Mouse (Mus musculus): ENCODE measurements at regions not wholly inside any gene's neighbourhood (a gene's known extent, or its start where the extent isn't known, plus 50 kb on each side); places are given as distances from the start of the nearest gene placed in this dataset.
A peak's percentile ranks its signal among the peaks of the same experiment; 100 is the strongest.

DNA sequence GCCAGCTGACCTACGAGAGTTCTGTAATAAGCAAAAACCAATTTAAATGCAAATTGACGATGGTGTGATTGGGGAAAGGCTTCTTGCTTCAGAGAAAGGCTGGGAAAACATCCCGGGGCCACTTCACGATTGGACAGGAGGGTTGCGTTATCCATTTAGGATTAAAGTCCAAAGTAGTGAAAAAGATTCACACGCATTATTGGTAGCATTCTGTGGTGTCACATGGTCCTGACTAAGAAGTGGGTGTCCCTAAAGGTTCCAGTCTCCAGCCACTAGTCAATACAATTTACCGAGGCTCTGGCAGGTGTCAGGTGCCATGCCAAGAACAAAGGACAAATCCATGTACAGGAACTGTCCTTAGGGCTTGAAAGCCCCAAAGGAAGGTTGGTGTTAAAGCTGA, 86.9 kb upstream of the Cpeb4 start:
- H3K27ac ChIP-seq (ENCODE audit: low read length): no peak overlapping the region
- no peak overlapping the region for H3K9ac ChIP-seq (replicated peaks; ENCODE audit: low read depth)
- no peaks in the 10 kb centered on the region for H3K36me3 ChIP-seq (ENCODE audit: insufficient read depth, low read length)
- DNase-seq (ENCODE audit: low spot score) (no peak), ATAC-seq (no peak)
- H3K4me3 ChIP-seq (ENCODE audit: low read depth, low read length): no peak overlapping the region
- 88% methylated on average over 7 of the region's 7 CpGs for WGBS
- no peaks in the 10 kb centered on the region for H3K27me3 ChIP-seq (replicated peaks; ENCODE audit: insufficient read depth, low read length)
- no peaks in the 10 kb centered on the region for H3K9me3 ChIP-seq (ENCODE audit: low read length)
- TF ChIP-seq EP300 (IDR thresholded peaks at IDR 0.05) (no peak), CTCF (IDR thresholded peaks at IDR 0.05) (no peak)
- H3K4me1 ChIP-seq (ENCODE audit: insufficient read depth, low read depth, low read length): no peaks in the 10 kb centered on the region
- H3K4me2 ChIP-seq (replicated peaks; ENCODE audit: low read depth, low read length): no peak overlapping the region

DNA sequence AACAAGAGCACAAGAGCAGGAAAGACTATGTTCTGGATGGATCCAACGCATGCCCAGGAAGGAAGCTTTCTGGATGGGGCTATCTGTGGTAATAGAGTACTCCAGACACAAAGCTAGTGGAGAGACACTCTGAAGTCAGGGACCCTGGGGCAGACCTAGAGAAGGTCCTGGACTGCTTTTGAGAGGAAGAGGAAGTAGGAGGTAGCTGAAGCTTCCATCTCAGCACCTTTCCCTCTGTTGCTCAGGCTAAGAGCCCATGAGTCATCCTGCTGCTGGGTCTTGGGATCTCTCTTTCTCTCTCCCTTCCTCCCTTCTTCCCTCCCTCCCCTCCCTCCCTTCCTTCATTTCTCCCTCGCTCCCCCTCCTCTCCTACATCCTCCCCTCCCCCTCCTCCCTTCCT, 84.6 kb upstream of the Cpeb4 start:
- H3K27me3 ChIP-seq (replicated peaks; ENCODE audit: insufficient read depth, low read length): no peaks in the 10 kb centered on the region
- H3K4me1 ChIP-seq (ENCODE audit: insufficient read depth, low read depth, low read length): no peaks in the 10 kb centered on the region
- TF ChIP-seq CTCF (IDR thresholded peaks at IDR 0.05) (no peak), EP300 (IDR thresholded peaks at IDR 0.05) (no peak)
- WGBS: 66% methylated on average over 2 of the region's 2 CpGs
- no peak overlapping the region for H3K9ac ChIP-seq (replicated peaks; ENCODE audit: low read depth)
- no peaks in the 10 kb centered on the region for H3K9me3 ChIP-seq (ENCODE audit: low read length)
- no peak for ATAC-seq
- DNase-seq (ENCODE audit: low spot score): no peak
- H3K36me3 ChIP-seq (ENCODE audit: insufficient read depth, low read length): no peaks in the 10 kb centered on the region
- no peak overlapping the region for H3K4me3 ChIP-seq (ENCODE audit: low read depth, low read length)
- H3K4me2 ChIP-seq (replicated peaks; ENCODE audit: low read depth, low read length): no peak overlapping the region
- H3K27ac ChIP-seq (ENCODE audit: low read length): no peak overlapping the region

DNA sequence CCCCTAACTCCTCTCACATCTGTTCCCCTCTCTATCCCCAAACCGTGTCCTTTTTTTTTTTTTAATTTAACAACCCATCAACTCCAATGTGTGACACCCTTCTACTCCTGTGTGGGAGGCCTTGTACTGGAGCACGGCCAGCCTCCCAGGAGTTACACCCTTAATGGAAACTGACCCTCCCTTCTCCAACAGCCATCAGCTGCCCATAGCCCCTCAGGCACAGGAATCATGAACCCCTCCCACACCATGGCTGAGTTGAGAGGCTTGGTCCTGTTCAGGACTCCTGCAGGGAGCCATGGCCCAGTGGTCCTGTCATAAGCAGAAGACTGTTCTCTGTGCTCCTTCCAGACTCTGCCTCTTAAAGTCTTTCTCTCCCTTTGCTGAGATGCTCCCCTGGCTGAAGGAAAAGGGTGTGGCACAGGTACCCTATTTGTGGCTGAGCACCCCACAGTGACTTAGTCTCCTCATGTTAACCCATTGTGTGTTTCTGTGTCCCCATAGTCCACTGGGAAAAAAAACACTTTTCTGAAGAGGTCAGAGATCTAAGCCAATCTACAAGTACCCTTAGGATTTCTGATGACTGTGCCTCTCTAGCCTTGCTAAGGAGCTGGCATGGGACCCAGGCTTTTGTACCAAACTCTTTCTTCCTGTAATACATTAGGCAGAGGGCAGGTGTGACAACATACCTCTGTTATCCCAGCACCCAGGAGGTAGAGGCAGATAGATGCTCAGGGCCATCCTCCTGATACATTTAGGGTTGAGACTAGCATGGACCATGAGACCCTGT, 83.9 kb upstream of the Cpeb4 start:
- no peak overlapping the region for H3K9ac ChIP-seq (replicated peaks; ENCODE audit: low read depth)
- no peaks in the 10 kb centered on the region for H3K27me3 ChIP-seq (replicated peaks; ENCODE audit: insufficient read depth, low read length)
- 17% methylated on average over 2 of the region's 2 CpGs for WGBS
- ATAC-seq (peak; percentile 85), DNase-seq (ENCODE audit: low spot score) (peak; percentile 76)
- no peak overlapping the region for H3K27ac ChIP-seq (ENCODE audit: low read length)
- TF ChIP-seq EP300 (IDR thresholded peaks at IDR 0.05) (peak; percentile 54), CTCF (IDR thresholded peaks at IDR 0.05) (no peak)
- no peaks in the 10 kb centered on the region for H3K4me1 ChIP-seq (ENCODE audit: insufficient read depth, low read depth, low read length)
- H3K4me3 ChIP-seq (ENCODE audit: low read depth, low read length): no peak overlapping the region
- no peaks in the 10 kb centered on the region for H3K9me3 ChIP-seq (ENCODE audit: low read length)
- no peak overlapping the region for H3K4me2 ChIP-seq (replicated peaks; ENCODE audit: low read depth, low read length)
- no peaks in the 10 kb centered on the region for H3K36me3 ChIP-seq (ENCODE audit: insufficient read depth, low read length)

DNA sequence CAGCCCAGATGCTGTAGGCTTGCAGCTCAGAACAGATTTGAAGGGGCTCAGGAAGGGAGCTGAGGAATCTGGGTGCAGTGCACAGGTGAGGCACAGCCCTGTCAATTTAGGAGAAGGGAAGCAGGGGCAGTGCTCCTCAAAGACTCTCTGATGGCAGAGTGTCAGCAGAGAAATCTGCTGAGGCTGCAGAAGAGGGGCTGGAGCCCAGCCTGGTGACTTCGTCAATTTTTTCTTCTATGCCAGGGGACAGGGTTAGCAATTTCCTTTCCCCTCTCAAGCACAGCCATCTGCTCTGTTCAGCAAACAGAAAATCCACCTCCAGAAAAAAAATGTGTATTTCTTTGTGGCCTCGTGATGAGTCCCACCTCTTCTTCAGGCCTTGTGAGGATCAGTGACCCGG, 82.0 kb upstream of the Cpeb4 start:
- Histone ChIP-seq H3K4me2 (replicated peaks; ENCODE audit: low read depth, low read length) (no peak overlapping the region), H3K9me3 (ENCODE audit: low read length) (no peaks in the 10 kb centered on the region), H3K36me3 (ENCODE audit: insufficient read depth, low read length) (no peaks in the 10 kb centered on the region), H3K27ac (ENCODE audit: low read length) (no peak overlapping the region), H3K9ac (replicated peaks; ENCODE audit: low read depth) (no peak overlapping the region), H3K4me3 (ENCODE audit: low read depth, low read length) (no peak overlapping the region), H3K27me3 (replicated peaks; ENCODE audit: insufficient read depth, low read length) (no peaks in the 10 kb centered on the region), H3K4me1 (ENCODE audit: insufficient read depth, low read depth, low read length) (no peaks in the 10 kb centered on the region)
- TF ChIP-seq CTCF (IDR thresholded peaks at IDR 0.05) (no peak), EP300 (IDR thresholded peaks at IDR 0.05) (no peak)
- DNase-seq (ENCODE audit: low spot score): no peak
- WGBS: 72% methylated on average over 3 of the region's 3 CpGs
- no peak for ATAC-seq

DNA sequence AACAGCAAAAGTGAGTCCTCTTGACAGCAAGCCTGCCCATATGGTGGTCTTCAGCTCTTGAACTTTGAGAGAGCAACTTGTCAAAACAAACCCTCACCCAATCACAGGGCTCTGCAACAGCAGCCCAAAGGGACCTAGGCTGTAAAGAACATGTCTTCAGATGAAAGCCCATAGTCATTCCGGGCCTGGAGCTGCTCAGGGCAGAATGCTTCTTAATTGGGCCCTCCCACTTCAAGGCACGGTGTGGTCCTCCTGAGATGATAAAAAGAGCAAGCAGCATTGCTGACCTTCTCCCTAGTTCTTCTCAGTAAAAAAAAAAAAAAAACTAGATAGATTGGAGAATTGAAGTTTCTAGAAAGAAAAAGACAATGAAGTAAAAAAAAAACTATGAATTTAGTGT, 80.7 kb upstream of the Cpeb4 start:
- WGBS: 63% methylated on average over 2 of the region's 2 CpGs
- no peaks in the 10 kb centered on the region for H3K9me3 ChIP-seq (ENCODE audit: low read length)
- H3K4me3 ChIP-seq (ENCODE audit: low read depth, low read length): no peak overlapping the region
- H3K4me1 ChIP-seq (ENCODE audit: insufficient read depth, low read depth, low read length): no peaks in the 10 kb centered on the region
- H3K36me3 ChIP-seq (ENCODE audit: insufficient read depth, low read length): no peaks in the 10 kb centered on the region
- no peak overlapping the region for H3K9ac ChIP-seq (replicated peaks; ENCODE audit: low read depth)
- no peak for DNase-seq (ENCODE audit: low spot score)
- H3K27ac ChIP-seq (ENCODE audit: low read length): no peak overlapping the region
- no peak overlapping the region for H3K4me2 ChIP-seq (replicated peaks; ENCODE audit: low read depth, low read length)
- no peaks in the 10 kb centered on the region for H3K27me3 ChIP-seq (replicated peaks; ENCODE audit: insufficient read depth, low read length)
- ATAC-seq: no peak
- TF ChIP-seq CTCF (IDR thresholded peaks at IDR 0.05): no peak
- TF ChIP-seq EP300 (IDR thresholded peaks at IDR 0.05): no peak

DNA sequence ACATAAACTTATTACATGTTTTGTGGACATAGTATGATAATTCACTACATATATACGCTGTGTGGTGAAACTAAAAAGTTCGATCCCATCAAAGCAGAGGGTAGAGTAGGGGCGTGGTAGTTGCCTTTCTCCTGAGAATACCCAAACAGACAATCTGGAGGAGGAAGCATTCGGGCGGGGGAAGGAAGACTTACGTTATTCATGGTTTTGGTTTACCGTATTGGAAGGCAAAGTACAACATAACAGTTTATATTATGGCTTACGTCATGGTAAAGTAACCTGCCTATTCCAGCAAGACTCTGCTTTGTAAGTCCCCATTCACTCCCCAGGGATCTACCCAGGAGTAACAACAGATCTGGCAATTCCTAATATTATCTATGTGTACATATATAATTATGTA, 76.9 kb upstream of the Cpeb4 start:
- Histone ChIP-seq H3K4me1 (ENCODE audit: insufficient read depth, low read depth, low read length) (no peaks in the 10 kb centered on the region), H3K4me3 (ENCODE audit: low read depth, low read length) (no peak overlapping the region), H3K9ac (replicated peaks; ENCODE audit: low read depth) (no peak overlapping the region), H3K9me3 (ENCODE audit: low read length) (no peaks in the 10 kb centered on the region), H3K27ac (ENCODE audit: low read length) (no peak overlapping the region), H3K4me2 (replicated peaks; ENCODE audit: low read depth, low read length) (no peak overlapping the region), H3K27me3 (replicated peaks; ENCODE audit: insufficient read depth, low read length) (no peaks in the 10 kb centered on the region), H3K36me3 (ENCODE audit: insufficient read depth, low read length) (no peaks in the 10 kb centered on the region)
- 52% methylated on average over 8 of the region's 8 CpGs for WGBS
- DNase-seq (ENCODE audit: low spot score) (peak; percentile 31), ATAC-seq (peak; percentile 50)
- no peak for TF ChIP-seq EP300 (IDR thresholded peaks at IDR 0.05)
- TF ChIP-seq CTCF (IDR thresholded peaks at IDR 0.05): no peak

Data from lung, postnatal 0 days (tissue).